Mouse (Mus musculus) CD4-positive, CD25-positive, alpha-beta regulatory T cell, adult 2 months (primary cell): Measurements from ENCODE around the gene Cadm3.
A peak's percentile ranks its signal among the peaks of the same experiment; 100 is the strongest.

Source experiments
- DNase-seq: peaks from one replicate; pipeline ENCODE4 v3.0.0-alpha.2; 2012; ENCODE audit warnings: low read depth, low spot score

The Cadm3 gene

DNA sequence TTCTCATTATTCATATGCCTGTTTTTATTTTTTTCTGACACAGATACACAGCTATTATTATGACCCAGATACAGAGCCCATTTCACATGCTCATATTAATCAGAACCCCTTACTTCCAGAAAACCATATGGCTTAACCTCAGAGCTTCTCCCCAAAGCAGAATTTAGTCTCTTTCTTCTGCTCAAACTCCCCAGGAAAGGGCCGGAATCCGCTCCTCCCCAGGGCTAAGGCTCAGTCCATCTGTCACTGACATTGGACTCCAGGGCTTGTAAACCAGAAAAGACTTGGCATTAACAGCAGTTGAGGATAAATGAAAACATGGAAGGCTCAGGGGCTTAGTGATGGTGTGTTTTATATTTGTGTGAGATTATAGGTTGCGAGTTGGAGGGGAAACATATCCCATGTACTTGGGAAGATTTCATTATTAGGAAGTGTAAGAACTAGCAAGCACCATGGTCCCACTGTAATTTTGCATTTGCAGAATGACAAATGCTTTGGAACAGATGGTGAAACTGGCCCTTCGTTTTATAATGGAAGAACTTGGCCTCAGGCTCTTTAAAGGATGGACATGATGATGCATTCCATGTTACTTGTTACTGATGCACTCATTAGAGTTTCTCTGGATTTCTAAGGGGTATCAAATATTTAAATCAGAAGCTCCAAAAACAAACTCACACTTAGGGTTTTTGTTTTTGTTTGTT is 7.8 kb downstream of the Cadm3 start:
- DNase-seq = no peak

DNA sequence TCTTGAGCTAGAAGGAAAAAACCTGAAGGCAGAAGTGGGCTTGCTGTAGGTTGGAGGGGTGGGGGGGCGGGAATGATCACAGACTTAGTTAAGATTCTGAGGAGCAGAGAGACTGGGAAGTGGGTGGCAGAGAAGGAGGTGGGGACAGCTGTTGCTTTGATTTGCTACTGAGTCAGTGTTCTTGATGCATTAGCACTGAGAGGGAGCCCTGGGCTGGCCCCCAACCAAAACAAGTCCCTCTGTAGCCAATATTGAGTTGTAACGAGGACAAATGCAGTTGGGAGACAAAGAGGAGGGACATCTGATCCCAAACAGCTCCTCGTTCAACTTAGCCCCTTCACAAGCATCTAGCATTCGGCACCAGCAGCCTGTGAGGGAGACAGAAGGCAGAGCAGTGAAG is 9.7 kb downstream of the Cadm3 start:
- DNase-seq = no peak

DNA sequence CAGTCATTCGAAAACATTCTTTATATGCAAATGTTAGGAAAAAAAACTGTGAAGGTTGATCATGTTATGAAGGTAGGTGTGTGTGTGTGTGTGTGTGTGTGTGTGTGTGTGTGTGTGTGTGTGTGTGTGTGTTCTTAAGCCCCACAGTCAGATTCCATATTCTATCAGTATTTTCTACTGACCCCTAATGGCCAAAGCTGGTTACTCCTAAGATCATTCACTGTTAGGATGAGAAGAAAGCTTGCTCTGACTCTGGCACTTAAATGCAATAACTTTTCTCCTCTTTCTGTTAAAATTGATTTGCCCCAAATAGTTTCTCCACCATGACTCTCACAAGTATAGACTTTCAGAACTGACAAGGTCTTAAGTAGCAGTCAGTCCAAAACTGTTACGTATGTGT is 10.8 kb downstream of the Cadm3 start:
- no peak for DNase-seq

DNA sequence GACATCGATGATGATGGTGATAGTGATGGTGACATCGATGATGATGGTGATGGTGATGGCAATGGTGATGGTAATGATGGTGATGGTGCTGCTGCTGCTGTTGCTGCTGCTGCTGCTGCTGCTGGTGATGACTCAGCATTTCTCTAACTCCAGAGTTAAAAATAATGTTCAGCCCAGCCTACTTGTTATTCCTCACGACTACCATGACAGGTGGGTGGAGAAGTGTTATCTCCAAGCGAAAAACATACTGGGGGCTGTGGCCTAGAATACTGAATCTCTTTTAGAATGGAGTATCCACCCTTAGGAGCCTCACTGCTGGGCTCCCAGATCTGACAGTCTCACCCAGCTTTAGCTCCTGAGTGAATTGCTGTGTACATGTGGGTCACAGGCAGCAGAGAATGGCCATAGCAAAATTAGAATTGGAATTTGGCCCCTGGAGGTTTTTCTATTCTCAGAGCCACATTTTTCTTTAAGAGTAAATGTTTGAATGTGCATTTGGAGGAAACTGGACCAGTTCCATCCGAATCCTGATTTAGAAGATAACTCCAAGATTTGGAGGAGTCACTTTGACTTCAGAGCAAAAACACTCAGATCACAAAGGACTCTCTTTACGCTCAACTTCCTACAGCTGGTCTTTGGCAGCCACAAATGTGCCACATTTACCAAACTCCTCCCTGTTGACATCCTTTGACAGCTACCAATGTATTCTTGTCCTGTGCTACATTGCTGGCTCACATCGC is 12.2 kb downstream of the Cadm3 start:
- no peak for DNase-seq

DNA sequence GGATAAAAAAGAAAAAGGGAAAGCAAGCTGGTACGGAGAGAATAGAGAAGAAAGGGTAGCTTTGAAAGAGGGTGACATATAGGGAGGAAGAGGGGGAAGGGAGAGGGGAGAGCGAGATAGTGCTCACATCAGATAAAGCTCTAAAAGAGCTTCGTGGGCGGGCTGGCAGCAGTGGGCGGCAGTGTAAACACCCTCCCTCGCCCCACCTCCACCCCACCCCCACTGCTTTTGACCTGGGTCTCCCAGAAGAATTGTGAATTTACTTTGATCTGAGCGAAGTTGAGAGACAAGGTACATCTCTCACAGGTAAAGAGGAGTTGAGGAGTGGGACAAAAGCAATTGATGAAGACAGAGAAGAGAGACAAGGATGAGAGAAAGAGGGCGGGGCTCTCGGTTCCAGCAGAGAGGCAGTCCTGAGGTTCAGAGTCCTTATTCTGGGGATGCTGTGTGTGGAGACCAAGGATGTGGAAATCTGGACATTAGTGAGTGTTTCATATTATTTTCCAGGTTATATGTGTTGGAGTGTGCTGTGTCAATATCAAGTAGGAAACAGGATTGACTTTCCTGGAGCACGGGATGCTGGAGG is 17.0 kb downstream of the Cadm3 start, which contains the start of gene Aim2:
Gene Aim2, plus strand, starts transcription at position 508 of the 586 bp plus-strand sequence.
- DNase-seq = no peak

DNA sequence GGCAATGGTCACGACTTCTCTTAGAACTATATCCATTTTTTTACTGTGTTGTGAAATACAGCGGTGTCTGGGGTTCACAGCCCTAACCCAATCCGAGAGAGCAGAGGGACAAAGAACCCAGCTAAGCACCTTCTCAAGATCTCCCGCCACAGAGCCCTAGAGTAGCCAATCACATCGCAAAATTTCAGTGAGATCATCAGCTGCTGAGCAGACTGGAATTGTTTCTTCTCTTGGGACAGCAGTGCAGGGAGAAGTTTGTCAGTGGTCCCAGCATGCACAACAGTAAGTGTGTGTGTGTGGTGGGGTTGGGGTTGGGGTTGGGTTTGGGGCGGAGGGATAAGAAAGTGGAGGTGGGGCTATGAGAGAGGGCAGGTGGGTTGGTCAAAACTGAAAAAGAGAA is 17.5 kb downstream of the Cadm3 start:
- peak; percentile 41 for DNase-seq

DNA sequence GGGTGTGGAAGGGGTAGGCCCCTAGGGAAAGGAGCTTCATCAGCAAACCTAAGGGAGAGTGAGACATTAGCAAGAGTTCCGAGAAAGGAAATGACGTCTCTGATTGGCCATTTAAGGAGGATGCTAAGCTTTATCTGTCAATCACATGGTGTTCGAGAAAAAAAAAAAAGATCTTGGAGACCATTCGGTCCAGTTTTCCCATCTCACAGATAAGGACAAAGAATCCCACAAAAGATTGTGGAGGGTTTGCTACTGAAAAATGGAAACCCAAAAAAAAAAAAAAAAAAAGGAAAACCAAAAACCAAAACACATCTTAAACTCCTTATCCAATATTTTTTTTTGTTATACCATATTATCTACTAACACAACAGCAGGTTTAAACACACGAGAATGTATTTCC is 18.3 kb downstream of the Cadm3 start:
- no peak for DNase-seq

DNA sequence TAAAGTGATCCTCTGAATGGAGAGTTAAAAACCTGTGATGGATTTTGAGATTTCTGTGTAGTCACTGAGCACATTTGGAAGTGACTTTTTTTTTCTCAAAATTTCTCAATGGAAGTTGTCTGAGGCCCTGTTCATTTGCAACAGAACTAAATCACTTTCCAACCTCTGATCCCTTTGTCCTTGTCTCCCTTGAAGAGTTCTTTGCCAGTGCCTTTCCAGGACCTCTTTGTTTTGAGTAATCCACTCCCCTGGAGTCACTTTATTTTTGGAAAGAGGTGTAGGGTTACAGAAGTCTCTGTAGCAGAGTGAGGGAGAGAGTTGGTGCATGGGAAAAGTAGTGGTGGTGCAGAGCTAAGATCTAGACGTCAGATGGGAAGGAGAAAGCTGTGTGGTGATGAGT is 19.0 kb downstream of the Cadm3 start:
- no peak for DNase-seq

DNA sequence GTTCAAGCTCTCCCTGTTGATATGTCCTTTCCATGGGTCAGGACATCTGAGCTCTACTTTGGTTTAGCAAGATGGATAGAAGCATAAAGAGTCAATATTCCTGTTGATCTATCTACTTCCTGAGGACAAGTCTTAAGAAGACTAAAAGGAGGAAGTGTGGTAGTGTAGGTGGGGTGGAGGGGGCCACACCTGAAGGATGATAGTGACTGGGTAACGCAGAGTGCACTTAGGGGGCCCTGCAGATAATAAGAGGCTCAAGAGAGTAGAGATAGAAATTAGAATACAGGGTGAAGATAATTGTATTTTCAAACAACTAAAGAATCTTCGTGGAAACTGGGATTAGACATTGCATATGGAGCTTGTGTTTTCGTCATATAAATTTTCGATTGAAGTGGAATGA is 22.4 kb downstream of the Cadm3 start:
- DNase-seq = no peak

DNA sequence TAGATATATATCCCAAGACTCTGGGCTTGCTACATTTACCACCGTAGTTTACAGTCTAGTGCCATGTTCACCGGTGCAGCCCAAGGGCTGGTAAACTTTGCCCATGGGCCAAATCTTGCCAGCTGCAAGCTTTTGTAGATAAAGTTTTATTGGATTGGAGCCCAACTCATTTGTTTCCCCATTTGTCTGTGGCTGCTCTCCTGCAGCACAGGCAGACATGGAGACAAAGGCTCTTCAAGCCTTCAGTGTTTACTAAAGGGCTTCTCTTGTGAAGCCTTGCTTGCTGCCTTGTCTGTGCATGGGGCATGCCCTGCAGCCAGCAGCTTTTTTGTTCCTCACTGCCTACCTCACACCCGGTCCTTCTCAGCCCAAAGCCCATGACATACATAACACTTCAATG is 23.6 kb downstream of the Cadm3 start:
- no peak for DNase-seq

DNA sequence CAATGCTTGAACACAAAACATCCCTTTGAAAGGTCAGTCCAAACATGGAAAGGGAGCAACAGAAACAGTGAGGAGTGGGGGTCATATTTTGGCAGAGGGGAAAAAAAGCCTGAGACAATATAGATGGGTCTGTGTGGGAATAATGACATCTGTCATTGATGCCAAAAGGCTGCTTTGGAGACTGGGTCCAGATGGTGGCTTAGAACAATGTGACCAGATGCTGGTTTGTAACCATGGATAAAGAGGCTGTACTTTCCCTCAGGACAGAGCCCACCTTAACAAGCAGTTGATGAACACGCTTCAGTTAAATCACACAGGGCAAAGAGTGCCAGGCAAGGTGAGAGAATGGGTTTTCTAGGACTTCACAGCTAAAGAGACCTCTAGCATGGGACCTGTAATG is 25.1 kb downstream of the Cadm3 start:
- DNase-seq = no peak

DNA sequence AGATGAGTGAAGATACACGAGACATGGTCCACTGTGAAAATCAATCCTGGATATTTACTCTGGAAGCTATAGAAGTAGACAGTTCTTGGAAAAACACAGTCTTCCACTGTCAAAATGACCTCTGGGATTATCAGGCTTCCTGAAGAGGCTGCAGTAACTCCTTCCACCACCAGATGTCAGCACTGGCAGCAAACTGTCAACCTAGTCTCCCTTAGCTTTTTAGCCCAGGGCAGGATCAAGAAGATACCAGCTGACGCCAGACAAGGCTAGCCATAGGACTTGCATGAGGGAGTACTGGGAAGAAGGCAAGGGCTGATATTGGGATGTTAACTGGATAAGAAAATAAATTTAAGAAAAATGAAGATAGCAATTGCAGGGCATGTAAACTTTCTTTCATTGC is 28.0 kb downstream of the Cadm3 start:
- DNase-seq = peak; percentile 77

DNA sequence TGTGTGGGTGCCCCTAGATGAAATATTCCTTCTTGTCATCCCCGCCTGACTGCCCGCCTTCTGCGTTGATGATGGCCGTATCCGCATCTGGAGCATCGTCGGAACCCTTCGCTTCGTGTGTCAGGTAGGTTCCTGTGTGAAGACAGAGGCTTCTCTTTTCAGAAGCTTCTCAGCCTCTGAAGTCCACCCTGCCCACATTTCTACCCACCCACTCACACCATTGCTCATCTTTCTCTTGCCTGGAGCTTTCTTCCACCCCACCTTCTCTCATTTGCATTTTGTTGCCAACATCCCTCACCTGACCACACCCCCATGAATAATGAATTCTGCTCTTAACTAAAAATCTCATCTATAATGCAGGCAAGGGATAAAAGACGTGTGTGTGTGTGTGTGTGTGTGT is 30.5 kb downstream of the Cadm3 start:
- no peak for DNase-seq

DNA sequence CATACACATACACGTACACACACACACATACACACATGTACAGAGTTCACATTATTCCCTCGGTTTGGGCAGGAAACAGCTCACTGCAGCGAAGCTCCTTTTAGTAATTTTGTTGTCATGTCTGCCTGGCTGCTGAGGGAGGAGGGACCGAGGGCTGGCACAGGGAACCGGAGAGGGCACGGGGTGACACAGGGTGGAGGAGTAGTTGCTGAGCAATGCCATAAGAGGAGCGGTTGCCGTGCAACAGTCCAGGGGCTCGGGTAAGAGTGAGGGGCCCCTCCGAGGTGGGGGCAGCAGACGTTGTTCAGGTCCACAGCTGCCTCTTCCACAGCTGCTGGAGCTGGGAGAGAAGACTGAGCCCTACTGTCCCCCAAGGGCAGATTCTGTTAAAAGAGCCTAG is 31.6 kb downstream of the Cadm3 start:
- no peak for DNase-seq

DNA sequence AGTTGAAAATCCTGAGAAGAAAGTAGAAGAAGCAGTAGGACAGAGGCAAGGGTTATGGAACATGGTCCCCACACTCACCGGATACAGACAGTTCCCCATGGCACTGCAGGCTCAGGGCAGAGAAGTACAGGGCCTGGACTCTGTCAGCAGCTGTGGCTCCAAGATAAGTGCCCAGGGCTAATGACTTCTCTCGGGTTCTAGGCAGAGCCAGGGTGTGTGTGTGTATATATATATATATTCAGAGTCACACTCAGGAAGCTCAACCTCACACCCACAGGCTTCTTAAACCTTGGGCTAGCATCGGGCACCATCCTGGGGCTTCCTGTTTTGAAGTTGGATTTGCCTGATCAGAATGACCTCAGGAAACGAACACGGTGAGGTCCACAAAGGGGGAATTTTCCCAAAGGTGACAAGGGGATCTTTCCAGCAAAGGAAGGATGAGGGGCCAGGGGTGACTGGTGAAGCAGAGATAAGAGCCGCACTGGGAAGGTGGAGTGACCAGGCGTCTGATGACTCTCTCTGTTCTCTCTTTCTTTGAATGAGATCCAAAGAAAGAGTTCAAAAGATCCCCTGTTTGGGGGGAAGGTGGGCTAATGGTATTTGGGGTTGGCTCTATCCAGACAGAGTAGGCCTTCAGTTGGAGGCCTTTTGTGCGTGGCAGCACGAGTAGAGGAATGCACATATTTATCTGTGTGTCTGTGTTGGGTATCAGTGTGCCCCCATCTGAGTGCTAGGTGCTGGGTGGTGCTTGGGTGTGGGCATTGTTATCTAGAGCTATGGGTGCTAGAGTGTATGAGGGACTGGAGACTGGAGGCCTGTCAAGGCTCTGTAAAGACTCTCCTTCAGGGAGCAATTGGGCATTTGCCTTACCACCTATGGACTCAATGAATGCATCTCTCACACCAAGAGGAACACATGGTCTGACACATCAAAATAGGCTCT is 33.9 kb downstream of the Cadm3 start, which contains the start of gene Ackr1:
Gene Ackr1, minus strand, starts transcription at position 439 of the 942 bp plus-strand sequence.
- DNase-seq = no peak

DNA sequence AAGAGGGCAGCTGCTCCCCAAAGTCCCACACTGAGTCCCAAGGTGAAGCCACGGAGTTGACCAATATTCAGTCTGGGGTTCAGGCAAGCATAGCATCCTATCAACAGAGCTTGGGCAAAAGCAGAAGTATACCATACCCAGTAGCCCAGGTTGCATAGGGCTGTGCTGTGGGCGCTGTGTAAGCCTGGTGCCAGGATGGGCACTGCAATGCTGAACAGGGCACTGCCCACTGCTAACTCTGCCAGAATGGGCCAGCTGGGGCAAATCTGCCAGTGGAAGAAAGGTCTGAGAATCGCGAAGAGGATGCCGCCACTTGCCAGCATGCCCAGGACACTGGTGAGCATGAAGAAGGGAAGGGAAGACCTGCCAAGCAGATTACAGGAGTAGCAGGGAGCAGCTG is 35.1 kb downstream of the Cadm3 start:
- DNase-seq = no peak

DNA sequence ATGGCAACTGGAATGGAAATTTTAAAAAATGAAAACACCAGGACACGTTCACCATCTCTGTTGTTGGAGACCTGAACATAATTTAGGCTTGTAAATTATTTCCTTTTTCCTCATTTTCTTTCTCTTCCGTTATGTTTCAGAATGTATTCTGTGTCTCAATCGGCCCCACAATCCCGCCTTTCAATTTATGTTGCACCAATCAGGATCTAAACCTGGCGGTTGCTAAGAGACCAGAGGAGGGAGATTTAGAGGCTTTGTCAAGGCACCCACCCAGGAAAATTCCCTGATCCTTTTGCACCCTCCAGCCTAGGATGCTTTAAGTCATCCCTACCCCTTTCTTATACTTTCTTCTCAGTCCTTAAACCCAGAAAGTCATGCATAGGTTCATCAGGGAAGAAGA is 37.8 kb downstream of the Cadm3 start:
- no peak for DNase-seq

DNA sequence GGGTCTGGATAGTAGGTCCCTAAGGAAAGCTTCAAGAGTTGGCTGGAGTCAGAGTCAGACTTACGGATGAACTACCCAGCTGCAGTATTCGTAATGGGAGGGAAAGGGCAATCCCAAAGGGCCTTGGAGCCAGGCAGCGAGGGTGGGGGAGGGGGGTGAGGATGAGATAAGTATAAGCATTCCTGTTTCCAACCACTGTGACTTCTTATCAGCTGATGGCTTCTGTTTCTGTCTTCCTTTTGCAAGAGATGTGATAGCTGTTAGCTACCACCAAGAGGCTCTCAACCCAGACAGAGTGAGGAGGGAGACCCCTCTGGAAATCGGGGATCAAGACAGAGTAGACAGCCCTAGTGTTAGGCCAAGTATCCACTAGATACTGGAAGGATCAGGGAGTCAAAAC is 38.3 kb downstream of the Cadm3 start:
- DNase-seq = no peak

DNA sequence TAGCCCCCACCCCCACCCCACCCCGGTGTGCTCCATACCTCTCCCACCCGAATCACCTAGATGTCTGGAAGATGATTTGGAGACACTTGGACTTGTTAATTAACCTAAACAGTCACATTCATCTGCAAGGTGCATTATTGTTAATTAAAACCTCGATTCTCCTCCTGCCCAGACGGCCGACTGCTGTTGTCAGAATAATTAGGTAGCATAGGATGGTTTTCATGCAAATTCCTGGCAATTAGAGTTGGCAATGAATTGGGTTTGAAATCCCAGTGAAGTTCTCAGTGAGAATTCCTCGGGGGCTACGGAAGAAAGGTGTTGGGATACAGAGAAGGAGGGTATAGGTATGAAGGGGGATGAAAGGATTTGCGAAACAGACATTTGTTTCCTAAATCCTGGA is 39.0 kb downstream of the Cadm3 start:
- DNase-seq = no peak

DNA sequence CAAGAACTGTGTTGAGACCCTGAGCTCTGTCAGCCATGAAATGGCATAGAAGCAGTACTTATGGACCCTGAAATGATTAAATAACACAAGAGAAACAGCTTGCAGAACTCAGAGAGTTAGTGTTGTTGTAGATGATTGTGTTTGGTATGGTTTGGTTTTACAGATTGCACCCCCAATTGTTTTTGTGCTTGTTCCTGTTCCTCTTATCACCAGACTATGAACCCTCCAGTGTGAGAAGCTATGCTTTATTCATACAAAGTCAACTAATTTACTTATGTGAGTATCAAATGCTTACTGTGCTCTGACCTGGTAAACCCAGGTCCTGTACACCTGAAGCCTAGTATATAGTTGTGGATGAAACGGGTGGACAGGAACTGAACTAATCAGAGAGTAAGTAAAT is 40.9 kb downstream of the Cadm3 start:
- DNase-seq = no peak

DNA sequence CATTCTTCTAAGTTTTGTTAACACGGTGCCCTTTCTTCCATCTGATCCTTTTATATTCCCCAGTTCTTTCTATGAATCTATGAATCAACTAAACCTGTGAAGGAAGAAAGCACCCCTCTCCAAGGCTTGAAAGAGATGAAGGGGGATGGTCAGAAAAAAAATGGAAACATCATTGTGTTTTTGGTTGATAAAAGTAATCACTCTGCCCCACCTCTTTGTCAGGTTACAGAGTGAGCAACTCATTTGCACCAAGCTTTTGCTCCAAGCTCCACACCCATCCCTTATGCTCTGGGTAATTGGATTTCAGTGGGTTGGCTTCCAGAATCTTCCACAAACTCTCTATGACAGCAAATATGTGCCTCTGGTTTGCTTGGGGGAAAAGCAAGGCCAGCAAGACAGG is 42.1 kb downstream of the Cadm3 start:
- DNase-seq = no peak

DNA sequence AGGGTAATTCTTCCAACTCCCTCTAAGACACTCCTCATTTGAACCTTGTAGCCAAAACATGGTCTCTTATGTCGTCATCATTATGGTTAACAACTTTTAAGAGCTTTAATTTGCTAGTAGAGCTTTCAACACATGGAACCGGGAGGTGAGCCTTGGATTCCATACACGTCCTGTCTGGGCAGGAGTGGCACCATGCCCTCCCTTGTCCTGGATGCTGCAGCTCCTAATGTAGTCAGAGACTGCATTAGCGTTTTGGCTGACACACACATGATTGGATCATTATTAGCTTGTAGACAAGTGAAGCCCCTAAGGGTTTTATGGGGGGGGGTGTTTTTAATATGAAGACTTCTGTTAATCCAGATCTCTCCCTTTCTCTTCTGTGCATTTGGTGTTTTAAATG is 42.5 kb downstream of the Cadm3 start:
- DNase-seq = no peak
